ENCODE assay signal across 10 mouse cellular contexts in genomic region chr10:12812680-12813079, GRCm38 (mm10). TPM values are rescaled to one million over a fixed set of nuclear protein-coding genes. Genes with fewer than 3 reads are reported as not detected.
DNase-seq lines count a peak whose midpoint lies in the region; ATAC-seq lines count a peak whose summit lies in the region.
"Had no signal": no experiment of that assay in that cellular context is flagged by ENCODE, and none has a peak within 500 bp of the region (broad histone marks: within the 10 kb centered on the region; RNA-seq: fewer than 3 reads in every experiment).

No protein-coding gene starts in this region.

- H3K4me2 ChIP-seq in kidney, embryonic 16.5 days (replicated peaks; ENCODE audit: low read depth, low read length): 0 out of 2 replicates have a peak overlapping the region, but pooled peaks have one; percentile 9
- H3K4me2 ChIP-seq in liver, embryonic 12.5 days: peak overlapping the region; percentile 75

- H3K4me1 ChIP-seq in kidney, embryonic 16.5 days (ENCODE audit: insufficient read depth, low read length): peaks cover 42% of the 10 kb centered on the region
- peaks cover 82% of the 10 kb centered on the region for H3K4me1 ChIP-seq in liver, embryonic 12.5 days

- peak; percentile 27 to 36 for DNase-seq in adrenal gland, postnatal 36 days
- no peak for DNase-seq in adrenal gland, postnatal 25 days
- no peak for DNase-seq in kidney, postnatal 14 days
- DNase-seq in testis, postnatal 14 days (ENCODE audit: low spot score): no peak
- DNase-seq: cerebellum, adult 11-12 months had no signal

- ATAC-seq in kidney, embryonic 16.5 days (ENCODE audit: low FRiP score, low TSS enrichment): no peak
- ATAC-seq in CD4-positive, CD25-positive, alpha-beta regulatory T cell, adult 4 months: peak; percentile 0
- peak; percentile 71 for ATAC-seq in liver, embryonic 12.5 days
- no peak for ATAC-seq in inflammation-experienced regulatory T-cells, adult 6 months

- H3K36me3 ChIP-seq in kidney, embryonic 16.5 days (ENCODE audit: insufficient read depth, low read length): no peaks in the 10 kb centered on the region
- H3K36me3 ChIP-seq in liver, embryonic 12.5 days: no peaks in the 10 kb centered on the region

- WGBS in kidney, embryonic 16.5 days: 68% methylated on average over 5 of the region's 5 CpGs
- whole genome bisulfite sequencing in liver, embryonic 12.5 days (ENCODE audit: insufficient replicate concordance): 22% methylated on average over 5 of the region's 5 CpGs

- H3K9ac ChIP-seq in kidney, embryonic 16.5 days (replicated peaks; ENCODE audit: low read length): no peak overlapping the region; the same call in 1 of the 2 replicates
- peak overlapping the region; percentile 68 for H3K9ac ChIP-seq in liver, embryonic 12.5 days

- H3K27me3 ChIP-seq in kidney, embryonic 16.5 days (ENCODE audit: insufficient read depth, low read length): no peaks in the 10 kb centered on the region
- no peaks in the 10 kb centered on the region for H3K27me3 ChIP-seq in liver, embryonic 12.5 days (replicated peaks)

- no peaks in the 10 kb centered on the region for H3K9me3 ChIP-seq in kidney, embryonic 16.5 days (ENCODE audit: low read length)
- H3K9me3 ChIP-seq in liver, embryonic 12.5 days (replicated peaks): no peaks in the 10 kb centered on the region

- 0 out of 2 replicates have a peak overlapping the region, but pooled peaks have one; percentile 1 for H3K4me3 ChIP-seq in kidney, embryonic 16.5 days (ENCODE audit: low read length)
- peak overlapping the region; percentile 48 for H3K4me3 ChIP-seq in liver, embryonic 12.5 days

- no peak overlapping the region for H3K27ac ChIP-seq in kidney, embryonic 16.5 days (ENCODE audit: low read length)
- H3K27ac ChIP-seq in liver, embryonic 12.5 days: peak overlapping the region; percentile 93
- H3K27ac ChIP-seq: macrophage had no signal

RNA-seq across cellular contexts. Expression of gene Utrn, which starts 56.5 kb away (rescaled TPM):
- 100 to 1,000 TPM in 1 of 2 experiments, 10 to 100 TPM in 1; 98.5 to 102 TPM for total RNA-seq in adrenal gland, postnatal 36 days (2021)
- total RNA-seq in adrenal gland, postnatal 25 days (2021): 91.5 and 114 TPM in 2 replicates
- polyA plus RNA-seq in kidney, embryonic 16.5 days (2015; fragmentation: Nextera tagmentation; extraction: Ambion mirVana): 76.0 and 88.1 TPM in 2 replicates
- polyA plus RNA-seq in CD4-positive, CD25-positive, alpha-beta regulatory T cell, adult 4 months (2017; shearing (Covaris generic)): 100 to 1,000 TPM; 414 to 617 TPM
- 14.9 and 15.3 TPM in 2 replicates for polyA plus RNA-seq in liver, embryonic 12.5 days (2016; fragmentation: Nextera tagmentation; extraction: Ambion mirVana)
- polyA plus RNA-seq in inflammation-experienced regulatory T-cells, adult 6 months (2017; shearing (Covaris generic)): 100 to 1,000 TPM; 143 to 631 (median 388) TPM

Comparison
In these comparisons a context has a peak if more than half of its experiments do, and no peak if none do; other contexts are left out.
1. DNase-seq: peak in adrenal gland, postnatal 36 days (2 of 2); none in adrenal gland, postnatal 25 days (single experiment), kidney, postnatal 14 days (single experiment) and testis, postnatal 14 days (single experiment).
2. ATAC-seq: peak in CD4-positive, CD25-positive, alpha-beta regulatory T cell, adult 4 months (single experiment) and liver, embryonic 12.5 days (single experiment); none in kidney, embryonic 16.5 days (single experiment) and inflammation-experienced regulatory T-cells, adult 6 months (single experiment).